Mouse (Mus musculus) liver, adult 2 months (tissue): ENCODE measurements around the gene Vps18. TPM values are rescaled to one million over a fixed set of nuclear protein-coding genes. Genes with fewer than 3 reads are reported as not detected.

Experiments used
- DNase-seq: peaks from one replicate; pipeline ENCODE4 v3.0.0-alpha.2; 2011; ENCODE audit warnings: low read depth, low spot score; ENCODE audit errors: extremely low read depth
- H3K27ac ChIP-seq: fragments of 200-500 bp; replicated peaks from 2 replicates; pipeline ENCODE4 v1.5.1; 2012; ENCODE audit warnings: low read depth, mild to moderate bottlenecking, control low read depth, inconsistent platforms, low read length; ENCODE audit not compliant: insufficient read depth
- H3K27me3 ChIP-seq: fragments of 200-500 bp; 2 replicates; pipeline ENCODE4 v1.6.1; 2012; ENCODE audit warnings: mild to moderate bottlenecking, moderate library complexity, low read length, inconsistent platforms; ENCODE audit not compliant: control insufficient read depth, insufficient read depth
- H3K36me3 ChIP-seq: fragments of 200-500 bp; 2 replicates; pipeline ENCODE4 v1.6.1; 2012; ENCODE audit warnings: low read length, inconsistent platforms; ENCODE audit not compliant: control insufficient read depth, insufficient read depth
- H3K4me1 ChIP-seq: fragments of 200-500 bp; 2 replicates; pipeline ENCODE4 v1.6.1; 2011; ENCODE audit warnings: low read length; ENCODE audit not compliant: control insufficient read depth, insufficient read depth
- H3K4me3 ChIP-seq: fragments of 200-500 bp; 2 replicates; pipeline ENCODE4 v1.5.1; 2011; ENCODE audit warnings: low read depth, mild to moderate bottlenecking, control low read depth, low read length, moderate library complexity; ENCODE audit not compliant: insufficient read depth
- H3K79me2 ChIP-seq: fragments of 200-500 bp; 2 replicates; pipeline ENCODE4 v1.6.1; 2012; ENCODE audit warnings: inconsistent platforms, mild to moderate bottlenecking, low read length, moderate library complexity; ENCODE audit not compliant: control insufficient read depth, insufficient read depth
- H3K9ac ChIP-seq: fragments of 200-500 bp; 2 replicates; pipeline ENCODE4 v1.6.1; 2012; ENCODE audit warnings: low read depth, mild to moderate bottlenecking, control low read depth, inconsistent platforms, low read length
- CTCF ChIP-seq: fragments of 200-500 bp; IDR thresholded peaks from 2 replicates; pipeline ENCODE4 v1.5.1; 2011; ENCODE audit warnings: low read depth, low read length, control low read depth
- POLR2A ChIP-seq: fragments of 200-500 bp; IDR thresholded peaks from 2 replicates; pipeline ENCODE4 v1.6.1; 2011; ENCODE audit warnings: low read length, control low read depth; ENCODE audit not compliant: insufficient read depth; ENCODE audit errors: extremely low read depth
- WGBS: fragments of 180-500 bp; shearing (Covaris S2); methylation state at CpG from one replicate; pipeline ENCODE4 v1.1.7; 2018; 5-methylcytosine and 5-hydroxymethylcytosine counted together
- polyA plus RNA-seq: library from polyadenylated mRNA; depleted of rRNA; stranded (reverse); fragments of >200 nt; gene quantifications from 2 replicates; pipeline ENCODE4 v1.2.3, GENCODE M21; 2012; rRNA removed
- total RNA-seq: library from RNA; depleted of rRNA; stranded (reverse); fragments of >200 nt; gene quantifications from 2 replicates; pipeline ENCODE4 v1.2.3, GENCODE M21; 2014; rRNA removed

The Vps18 gene
- total RNA-seq (4.4 and 7.5 TPM in 2 replicates), polyA plus RNA-seq (13.4 and 14.8 TPM in 2 replicates)

GRCm38 (mm10) chr2:119288270-119288882, at the start of gene Vps18:
Gene Vps18 (plus strand): TSS chr2:119288740.
- H3K27ac ChIP-seq: peak within 1 kb of the TSS; percentile 37
- peak within 1 kb of the TSS; percentile 79 for H3K9ac ChIP-seq
- peaks cover 5% of the 10 kb centered on the region for H3K79me2 ChIP-seq
- no peaks in the 10 kb centered on the region for H3K27me3 ChIP-seq
- H3K36me3 ChIP-seq: peaks cover 2% of the 10 kb centered on the region; the same call in 1 of the 2 replicates
- WGBS: 2% methylated on average over 31 of the region's 31 CpGs
- TF ChIP-seq CTCF: peak; percentile 97
- 0 out of 2 replicates have a peak, but pooled peaks have one; percentile 29 for TF ChIP-seq POLR2A
- H3K4me1 ChIP-seq: peaks cover 3% of the 10 kb centered on the region; the same call in 1 of the 2 replicates
- H3K4me3 ChIP-seq: peak within 1 kb of the TSS; percentile 62
- peak; percentile 86 for DNase-seq

- Histone ChIP-seq H3K27ac (no peak overlapping the region), H3K36me3 (no peaks in the 10 kb centered on the region), H3K4me1 (0 out of 2 replicates have a peak, but pooled peaks cover 3% of the 10 kb centered on the region), H3K79me2 (no peaks in the 10 kb centered on the region), H3K27me3 (peaks cover 14% of the 10 kb centered on the region), H3K9ac (no peak overlapping the region), H3K4me3 (no peak overlapping the region)
- TF ChIP-seq POLR2A: no peak
- no peak for TF ChIP-seq CTCF
- WGBS: 85% methylated on average over 4 of the region's 4 CpGs
- DNase-seq: no peak
These were observed 48.3 kb upstream of the Vps18 start for GRCm38 (mm10) chr2:119240075-119240818.

GRCm38 (mm10) chr2:119240819-119241186, 47.7 kb upstream of the Vps18 start:
- H3K27me3 ChIP-seq: peaks cover 14% of the 10 kb centered on the region
- TF ChIP-seq POLR2A (no peak), CTCF (no peak)
- no peak overlapping the region for H3K9ac ChIP-seq
- no peak for DNase-seq
- no peaks in the 10 kb centered on the region for H3K79me2 ChIP-seq
- 92% methylated on average over 4 of the region's 4 CpGs for WGBS
- no peak overlapping the region for H3K4me3 ChIP-seq
- 0 out of 2 replicates have a peak, but pooled peaks cover 3% of the 10 kb centered on the region for H3K4me1 ChIP-seq
- no peak overlapping the region for H3K27ac ChIP-seq
- H3K36me3 ChIP-seq: no peaks in the 10 kb centered on the region

GRCm38 (mm10) chr2:119242548-119242947, 46.0 kb upstream of the Vps18 start:
- TF ChIP-seq POLR2A: no peak
- 51% methylated on average over 9 of the region's 9 CpGs for WGBS
- H3K4me3 ChIP-seq: no peak overlapping the region
- DNase-seq: no peak
- H3K27ac ChIP-seq: no peak overlapping the region
- H3K4me1 ChIP-seq: no peaks in the 10 kb centered on the region
- no peaks in the 10 kb centered on the region for H3K36me3 ChIP-seq
- no peak overlapping the region for H3K9ac ChIP-seq
- no peaks in the 10 kb centered on the region for H3K79me2 ChIP-seq
- peaks cover 6% of the 10 kb centered on the region for H3K27me3 ChIP-seq

GRCm38 (mm10) chr2:119245246-119245645, 43.3 kb upstream of the Vps18 start:
- TF ChIP-seq POLR2A (no peak), CTCF (no peak)
- no peak overlapping the region for H3K4me3 ChIP-seq
- no peak overlapping the region for H3K27ac ChIP-seq
- H3K9ac ChIP-seq: no peak overlapping the region
- WGBS: 81% methylated on average over 7 of the region's 7 CpGs
- H3K36me3 ChIP-seq: no peaks in the 10 kb centered on the region
- no peaks in the 10 kb centered on the region for H3K79me2 ChIP-seq
- no peak for DNase-seq
- H3K27me3 ChIP-seq: no peaks in the 10 kb centered on the region
- no peaks in the 10 kb centered on the region for H3K4me1 ChIP-seq

- 90% methylated on average over 9 of the region's 9 CpGs for WGBS
- H3K36me3 ChIP-seq: no peaks in the 10 kb centered on the region
- TF ChIP-seq CTCF (no peak), POLR2A (no peak)
These were observed 40.6 kb upstream of the Vps18 start for GRCm38 (mm10) chr2:119247904-119248303.

More at GRCm38 (mm10) chr2:119247904-119248303, 40.6 kb upstream of the Vps18 start:
- no peak overlapping the region for H3K9ac ChIP-seq
- peaks cover 6% of the 10 kb centered on the region for H3K4me1 ChIP-seq
- H3K4me3 ChIP-seq: no peak overlapping the region
- no peak for DNase-seq
- H3K79me2 ChIP-seq: no peaks in the 10 kb centered on the region
- H3K27me3 ChIP-seq: no peaks in the 10 kb centered on the region
- H3K27ac ChIP-seq: no peak overlapping the region
